In the genomic region with DNA sequence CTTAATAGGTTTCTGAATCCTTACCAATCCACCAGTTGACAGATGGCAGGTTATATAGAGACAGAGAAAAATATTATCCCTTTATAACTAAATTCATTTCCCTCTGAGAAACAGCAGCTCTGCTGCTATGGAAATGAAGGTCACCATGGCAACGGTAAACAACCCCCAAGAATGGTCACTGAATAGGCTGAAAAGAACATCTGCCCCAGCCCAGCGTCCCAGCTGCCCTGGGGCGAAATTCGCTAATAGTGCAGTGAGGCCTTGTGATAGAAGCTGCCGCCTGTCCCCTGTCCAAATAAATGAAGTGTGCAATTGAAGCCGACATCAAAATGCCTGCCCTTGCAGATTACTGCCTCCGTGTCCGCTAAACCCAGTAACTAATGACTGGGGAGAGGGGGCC, we compare ENCODE assay signal across 8 mouse cellular contexts.
DNase-seq lines count a peak whose midpoint lies in the region; ATAC-seq lines count a peak whose summit lies in the region.
"Had no signal": no experiment of that assay in that cellular context is flagged by ENCODE, and none has a peak within 500 bp of the region (broad histone marks: within the 10 kb centered on the region; RNA-seq: fewer than 3 reads in every experiment).

No protein-coding gene starts in this region.

- peak; percentile 71 for ATAC-seq in hindbrain, embryonic 16.5 days
- peak; percentile 62 for ATAC-seq in midbrain, embryonic 16.5 days
- ATAC-seq in heart, embryonic 12.5 days (ENCODE audit: insufficient number of reproducible peaks, low FRiP score) = no peak

- no peak overlapping the region for H3K4me3 ChIP-seq in hindbrain, embryonic 16.5 days (ENCODE audit: low read length)
- H3K4me3 ChIP-seq in midbrain, embryonic 16.5 days (ENCODE audit: low read depth, low read length) = no peak overlapping the region
- H3K4me3 ChIP-seq in heart, embryonic 12.5 days = no peak overlapping the region
- H3K4me3 ChIP-seq: liver, embryonic 15.5 days had no signal

- no peaks in the 10 kb centered on the region for H3K9me3 ChIP-seq in hindbrain, embryonic 16.5 days (ENCODE audit: control insufficient read depth, low read length)
- H3K9me3 ChIP-seq in midbrain, embryonic 16.5 days (replicated peaks; ENCODE audit: control insufficient read depth, low read length, poor library complexity, severe bottlenecking) = no peaks in the 10 kb centered on the region
- H3K9me3 ChIP-seq in heart, embryonic 12.5 days (replicated peaks) = no peaks in the 10 kb centered on the region
- H3K9me3 ChIP-seq: liver, embryonic 15.5 days had no signal

- DNase-seq in ZHBTc4 (ENCODE audit: low read depth, low spot score) = peak; percentile 51
- DNase-seq in embryo, embryonic 10 days (ENCODE audit: low spot score) = peak; percentile 94
- no peak for DNase-seq in kidney, adult 8-10 months
- no peak for DNase-seq in urinary bladder, postnatal 25 days (ENCODE audit: low spot score)

- 16% methylated on average over 8 of the region's 8 CpGs for WGBS in hindbrain, embryonic 16.5 days
- 10% methylated on average over 8 of the region's 8 CpGs for WGBS in midbrain, embryonic 16.5 days
- WGBS in heart, embryonic 12.5 days = 80% methylated on average over 8 of the region's 8 CpGs

- H3K4me2 ChIP-seq in hindbrain, embryonic 16.5 days (ENCODE audit: low read length) = peak overlapping the region; percentile 29
- peak overlapping the region; percentile 3; the same call in 1 of the 2 replicates for H3K4me2 ChIP-seq in midbrain, embryonic 16.5 days (ENCODE audit: low read length)
- H3K4me2 ChIP-seq in heart, embryonic 12.5 days = no peak overlapping the region
- H3K4me2 ChIP-seq: liver, embryonic 15.5 days had no signal

- H3K4me1 ChIP-seq in hindbrain, embryonic 16.5 days (ENCODE audit: control insufficient read depth, insufficient read depth, low read depth, low read length) = peaks cover 47% of the 10 kb centered on the region
- H3K4me1 ChIP-seq in midbrain, embryonic 16.5 days (ENCODE audit: control insufficient read depth, insufficient read depth, low read length) = peaks cover 44% of the 10 kb centered on the region
- H3K4me1 ChIP-seq in heart, embryonic 12.5 days (replicated peaks) = peaks cover 60% of the 10 kb centered on the region

- no peaks in the 10 kb centered on the region for H3K36me3 ChIP-seq in hindbrain, embryonic 16.5 days (ENCODE audit: control insufficient read depth, insufficient read depth, low read length)
- no peaks in the 10 kb centered on the region for H3K36me3 ChIP-seq in midbrain, embryonic 16.5 days (ENCODE audit: control insufficient read depth, insufficient read depth, low read length)
- peaks cover 5% of the 10 kb centered on the region; the same call in 1 of the 2 replicates for H3K36me3 ChIP-seq in heart, embryonic 12.5 days
- H3K36me3 ChIP-seq: liver, embryonic 15.5 days had no signal

- H3K27me3 ChIP-seq in hindbrain, embryonic 16.5 days (replicated peaks; ENCODE audit: control insufficient read depth, insufficient read depth, low read length) = no peaks in the 10 kb centered on the region
- no peaks in the 10 kb centered on the region for H3K27me3 ChIP-seq in midbrain, embryonic 16.5 days (ENCODE audit: control insufficient read depth, insufficient read depth, low read depth, low read length)
- H3K27me3 ChIP-seq in heart, embryonic 12.5 days (replicated peaks) = no peaks in the 10 kb centered on the region
- H3K27me3 ChIP-seq: liver, embryonic 15.5 days had no signal

- no peak overlapping the region for H3K27ac ChIP-seq in hindbrain, embryonic 16.5 days (ENCODE audit: low read depth, low read length)
- peak overlapping the region; percentile 65; the same call in 1 of the 2 replicates for H3K27ac ChIP-seq in midbrain, embryonic 16.5 days (ENCODE audit: low read length)
- H3K27ac ChIP-seq in heart, embryonic 12.5 days (ENCODE audit: poor library complexity, severe bottlenecking) = no peak overlapping the region
- H3K27ac ChIP-seq: liver, embryonic 15.5 days had no signal

- no peak overlapping the region for H3K9ac ChIP-seq in hindbrain, embryonic 16.5 days (ENCODE audit: low read depth, low read length)
- no peak overlapping the region for H3K9ac ChIP-seq in midbrain, embryonic 16.5 days (ENCODE audit: low read depth, low read length)
- no peak overlapping the region for H3K9ac ChIP-seq in heart, embryonic 12.5 days
- H3K9ac ChIP-seq: liver, embryonic 15.5 days had no signal

Comparison
In these comparisons a context has a peak if more than half of its experiments do, and no peak if none do; other contexts are left out.
1. DNase-seq: peak in ZHBTc4 (single experiment) and embryo, embryonic 10 days (single experiment); none in kidney, adult 8-10 months (0 of 2) and urinary bladder, postnatal 25 days (single experiment).